Mouse (Mus musculus): Measurements from ENCODE around the gene Chfr. TPM values are rescaled to one million over a fixed set of nuclear protein-coding genes. Genes with fewer than 3 reads are reported as not detected.

Gene Chfr
- polyA plus RNA-seq, 1 experiment from 2014 or later, result 41.8 TPM

GRCm38 (mm10) chr5:110099656-110100580, 35.7 kb upstream of the Chfr start, which contains the start of gene Plcxd1:
TSS of gene Plcxd1 (plus strand) at chr5:110099969.
- H3K4me2 ChIP-seq, result peak within 1 kb of the TSS; percentile 66
- 0 out of 2 replicates have a peak within 1 kb of the TSS, but pooled peaks have one; percentile 9 for H3K9ac ChIP-seq
- no peaks in the 10 kb centered on the region for H3K9me3 ChIP-seq (ENCODE audit: low read depth, low read length)
- peak; percentile 33; the same call in 1 of the 2 replicates for ATAC-seq (ENCODE audit: insufficient read depth)
- peak within 1 kb of the TSS; percentile 31; the same call in 1 of the 2 replicates for H3K4me3 ChIP-seq (ENCODE audit: low read depth, low read length)
- no peaks in the 10 kb centered on the region for H3K27me3 ChIP-seq (ENCODE audit: insufficient read depth, low read length)
- peak within 1 kb of the TSS; percentile 90 for H3K27ac ChIP-seq (ENCODE audit: low read depth)
- TF ChIP-seq CTCF (IDR thresholded peaks at IDR 0.05; ENCODE audit: low read depth), result peak; percentile 34; the same call in 1 of the 2 replicates
- peaks cover 15% of the 10 kb centered on the region for H3K4me1 ChIP-seq (ENCODE audit: insufficient read depth)
- 7% methylated on average over 25 of the region's 25 CpGs for whole genome bisulfite sequencing
- no peak for DNase-seq
- peaks cover 22% of the 10 kb centered on the region for H3K36me3 ChIP-seq (ENCODE audit: insufficient read depth)

GRCm38 (mm10) chr5:110100921-110101631, 34.6 kb upstream of the Chfr start:
- Histone ChIP-seq H3K4me1 (ENCODE audit: insufficient read depth) (peaks cover 15% of the 10 kb centered on the region), H3K4me3 (ENCODE audit: low read depth, low read length) (peak overlapping the region; percentile 31), H3K9ac (peak overlapping the region; percentile 6; the same call in 1 of the 2 replicates), H3K36me3 (ENCODE audit: insufficient read depth) (peaks cover 33% of the 10 kb centered on the region), H3K27me3 (ENCODE audit: insufficient read depth, low read length) (no peaks in the 10 kb centered on the region), H3K4me2 (peak overlapping the region; percentile 66), H3K9me3 (ENCODE audit: low read depth, low read length) (peaks cover 5% of the 10 kb centered on the region; the same call in 1 of the 2 replicates), H3K27ac (ENCODE audit: low read depth) (no peak overlapping the region)
- peak; percentile 39 for DNase-seq
- under 1% methylated on average over 34 of the region's 37 CpGs for WGBS
- ATAC-seq (ENCODE audit: insufficient read depth), result peak; percentile 4; the same call in 1 of the 2 replicates
- TF ChIP-seq CTCF (IDR thresholded peaks at IDR 0.05; ENCODE audit: low read depth), result no peak

- peaks cover 39% of the 10 kb centered on the region for H3K36me3 ChIP-seq (ENCODE audit: insufficient read depth)
- peak overlapping the region; percentile 6; the same call in 1 of the 2 replicates for H3K9ac ChIP-seq
- H3K27ac ChIP-seq (ENCODE audit: low read depth), result no peak overlapping the region
- peak overlapping the region; percentile 31 for H3K4me3 ChIP-seq (ENCODE audit: low read depth, low read length)
- peak overlapping the region; percentile 66 for H3K4me2 ChIP-seq
- no peak for TF ChIP-seq CTCF (IDR thresholded peaks at IDR 0.05; ENCODE audit: low read depth)
- DNase-seq, result peak; percentile 55
- ATAC-seq (ENCODE audit: insufficient read depth), result peak; percentile 5; the same call in 1 of the 2 replicates
- peaks cover 5% of the 10 kb centered on the region; the same call in 1 of the 2 replicates for H3K9me3 ChIP-seq (ENCODE audit: low read depth, low read length)
- H3K4me1 ChIP-seq (ENCODE audit: insufficient read depth), result peaks cover 21% of the 10 kb centered on the region
- 12% methylated on average over 34 of the region's 34 CpGs for WGBS
- no peaks in the 10 kb centered on the region for H3K27me3 ChIP-seq (ENCODE audit: insufficient read depth, low read length)
Observed at GRCm38 (mm10) chr5:110101716-110102347, 33.8 kb upstream of the Chfr start.

- H3K9ac ChIP-seq, result no peak overlapping the region
- no peak for TF ChIP-seq CTCF (IDR thresholded peaks at IDR 0.05; ENCODE audit: low read depth)
- peaks cover 39% of the 10 kb centered on the region for H3K36me3 ChIP-seq (ENCODE audit: insufficient read depth)
- H3K27ac ChIP-seq (ENCODE audit: low read depth), result no peak overlapping the region
- H3K4me1 ChIP-seq (ENCODE audit: insufficient read depth), result peaks cover 22% of the 10 kb centered on the region
- H3K4me3 ChIP-seq (ENCODE audit: low read depth, low read length), result no peak overlapping the region
- no peaks in the 10 kb centered on the region for H3K27me3 ChIP-seq (ENCODE audit: insufficient read depth, low read length)
- WGBS, result 81% methylated on average over 13 of the region's 13 CpGs
- DNase-seq (no peak), ATAC-seq (ENCODE audit: insufficient read depth) (no peak)
- peak overlapping the region; percentile 66 for H3K4me2 ChIP-seq
- peaks cover 5% of the 10 kb centered on the region; the same call in 1 of the 2 replicates for H3K9me3 ChIP-seq (ENCODE audit: low read depth, low read length)
Observed at GRCm38 (mm10) chr5:110102429-110102828, 33.2 kb upstream of the Chfr start.

- Histone ChIP-seq H3K27me3 (ENCODE audit: insufficient read depth, low read length) (no peaks in the 10 kb centered on the region), H3K4me3 (ENCODE audit: low read depth, low read length) (no peak overlapping the region), H3K36me3 (ENCODE audit: insufficient read depth) (peaks cover 39% of the 10 kb centered on the region), H3K4me2 (no peak overlapping the region), H3K27ac (ENCODE audit: low read depth) (no peak overlapping the region), H3K9me3 (ENCODE audit: low read depth, low read length) (peaks cover 5% of the 10 kb centered on the region; the same call in 1 of the 2 replicates), H3K4me1 (ENCODE audit: insufficient read depth) (peaks cover 22% of the 10 kb centered on the region), H3K9ac (no peak overlapping the region)
- no peak for TF ChIP-seq CTCF (IDR thresholded peaks at IDR 0.05; ENCODE audit: low read depth)
- WGBS, result 91% methylated on average over 19 of the region's 19 CpGs
- DNase-seq (no peak), ATAC-seq (ENCODE audit: insufficient read depth) (no peak)
Observed at GRCm38 (mm10) chr5:110102853-110103625, 32.6 kb upstream of the Chfr start.
